Mouse (Mus musculus): ENCODE measurements around the gene Eif3k. TPM values are rescaled to one million over a fixed set of nuclear protein-coding genes. Genes with fewer than 3 reads are reported as not detected.
A peak's percentile ranks its signal among the peaks of the same experiment; 100 is the strongest.

Gene Eif3k
- total and polyA plus RNA-seq, 3 experiments, result 545 to 671 TPM; not detected in 1

- Histone ChIP-seq H3K79me2 (ENCODE audit: control insufficient read depth, insufficient read depth, low read length, poor library complexity) (no peaks in the 10 kb centered on the region), H3K27ac (ENCODE audit: control insufficient read depth, low read depth, low read length) (no peak overlapping the region), H3K9me3 (replicated peaks; ENCODE audit: insufficient read depth, low read length) (no peaks in the 10 kb centered on the region), H3K36me3 (ENCODE audit: control insufficient read depth in 1 of 2, insufficient read depth in 2 of 2, low read length in 2 of 2) (peaks cover 0 to 21% of the 10 kb centered on the region in 2 experiments; a peak in 2 of 4 replicates), H3K9ac (ENCODE audit: control insufficient read depth, low read depth, low read length, poor library complexity, severe bottlenecking) (no peak overlapping the region), H3K4me1 (ENCODE audit: control insufficient read depth in 1 of 2, insufficient read depth in 2 of 2, low read length in 2 of 2) (peaks cover 6 to 27% of the 10 kb centered on the region in 2 experiments), H3K4me3 (ENCODE audit: control insufficient read depth in 1 of 2, insufficient read depth in 1 of 2, low read depth in 2 of 2, low read length in 2 of 2) (no peak overlapping the region), H3K27me3 (ENCODE audit: control insufficient read depth in 1 of 2, insufficient read depth in 2 of 2, low read length in 2 of 2) (no peaks in the 10 kb centered on the region)
- no peak for DNase-seq (ENCODE audit: low read depth, low spot score)
- no peak for TF ChIP-seq POLR2A (IDR thresholded peaks at IDR 0.05; ENCODE audit: control insufficient read depth in 1 of 2, insufficient read depth in 1 of 2, low read depth in 1 of 2, low read length in 2 of 2, poor library complexity in 1 of 2)
- no peak for TF ChIP-seq CHD1 (IDR thresholded peaks at IDR 0.05; ENCODE audit: low read depth, low read length)
- no peak for TF ChIP-seq JUND (IDR thresholded peaks at IDR 0.05; ENCODE audit: low read depth, low read length)
- TF ChIP-seq ELF1 (IDR thresholded peaks at IDR 0.05; ENCODE audit: low read depth, low read length), result no peak
- no peak for TF ChIP-seq MAX (IDR thresholded peaks at IDR 0.05; ENCODE audit: low read length)
- no peak for TF ChIP-seq UBTF (IDR thresholded peaks at IDR 0.05; ENCODE audit: borderline replicate concordance, insufficient read depth, low read depth, low read length)
- TF ChIP-seq MYC (IDR thresholded peaks at IDR 0.05; ENCODE audit: low read depth, low read length), result no peak
- TF ChIP-seq ZNF384 (IDR thresholded peaks at IDR 0.05; ENCODE audit: low read depth, low read length), result no peak
- no peak for TF ChIP-seq RCOR1 (IDR thresholded peaks at IDR 0.05; ENCODE audit: low read depth, low read length)
These were observed 47.1 kb upstream of the Eif3k start for GRCm38 (mm10) chr7:29028761-29029160.

- Histone ChIP-seq H3K27ac (ENCODE audit: control insufficient read depth, low read depth, low read length) (no peak overlapping the region), H3K36me3 (ENCODE audit: control insufficient read depth in 1 of 2, insufficient read depth in 2 of 2, low read length in 2 of 2) (peaks cover 0 to 21% of the 10 kb centered on the region in 2 experiments; a peak in 2 of 4 replicates), H3K9ac (ENCODE audit: control insufficient read depth, low read depth, low read length, poor library complexity, severe bottlenecking) (no peak overlapping the region), H3K9me3 (replicated peaks; ENCODE audit: insufficient read depth, low read length) (no peaks in the 10 kb centered on the region), H3K4me1 (ENCODE audit: control insufficient read depth in 1 of 2, insufficient read depth in 2 of 2, low read length in 2 of 2) (peaks cover 6 to 20% of the 10 kb centered on the region in 2 experiments), H3K27me3 (ENCODE audit: control insufficient read depth in 1 of 2, insufficient read depth in 2 of 2, low read length in 2 of 2) (no peaks in the 10 kb centered on the region), H3K79me2 (ENCODE audit: control insufficient read depth, insufficient read depth, low read length, poor library complexity) (no peaks in the 10 kb centered on the region), H3K4me3 (ENCODE audit: control insufficient read depth in 1 of 2, insufficient read depth in 1 of 2, low read depth in 2 of 2, low read length in 2 of 2) (no peak overlapping the region)
- TF ChIP-seq CTCF (IDR thresholded peaks at IDR 0.05 in 2 of 3, conservative IDR thresholded peaks at IDR 0.05 in 1 of 3; ENCODE audit: control insufficient read depth in 1 of 3, insufficient read depth in 1 of 3, low read depth in 2 of 3, low read length in 3 of 3, poor library complexity in 1 of 3, severe bottlenecking in 1 of 3), result peak in 1 of 3 experiments; percentile 21; a peak in 2 of 6 replicates
- TF ChIP-seq GATA1 (IDR thresholded peaks at IDR 0.05; ENCODE audit: low read depth, low read length), result no peak
- no peak for DNase-seq (ENCODE audit: low read depth, low spot score)
These were observed 45.1 kb upstream of the Eif3k start for GRCm38 (mm10) chr7:29026811-29027210.

DNA sequence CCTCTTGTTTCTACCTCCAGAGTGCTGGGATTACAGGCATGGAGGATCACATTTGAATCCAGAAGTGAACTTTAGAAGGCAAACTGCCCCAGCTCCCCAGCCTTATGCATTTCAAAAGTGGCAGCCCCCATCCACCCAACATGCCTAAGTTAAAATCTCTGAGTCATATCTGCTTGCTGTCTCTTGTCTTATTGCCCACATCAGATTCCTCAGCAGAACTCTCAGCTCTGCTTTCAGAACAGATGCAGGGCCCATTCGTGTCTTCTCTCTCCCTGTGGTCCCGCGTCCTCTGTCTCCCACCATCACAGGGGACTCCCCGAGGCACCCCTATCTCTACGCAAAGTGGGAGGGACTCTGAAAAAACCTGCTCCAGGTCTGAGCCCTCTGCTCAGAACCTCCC lies 44.5 kb upstream of the Eif3k start:
- no peak for TF ChIP-seq JUND (IDR thresholded peaks at IDR 0.05; ENCODE audit: low read depth, low read length)
- no peak for TF ChIP-seq UBTF (IDR thresholded peaks at IDR 0.05; ENCODE audit: borderline replicate concordance, insufficient read depth, low read depth, low read length)
- no peak for TF ChIP-seq TBP (IDR thresholded peaks at IDR 0.05; ENCODE audit: low read depth, low read length)
- TF ChIP-seq MXI1 (IDR thresholded peaks at IDR 0.05; ENCODE audit: low read depth, low read length), result no peak
- TF ChIP-seq ZNF384 (IDR thresholded peaks at IDR 0.05; ENCODE audit: low read depth, low read length), result no peak
- no peak for TF ChIP-seq MAZ (IDR thresholded peaks at IDR 0.05; ENCODE audit: low read depth, low read length)
- TF ChIP-seq ZKSCAN1 (IDR thresholded peaks at IDR 0.05; ENCODE audit: low read depth, low read length), result no peak
- TF ChIP-seq KAT2A (conservative IDR thresholded peaks at IDR 0.05; ENCODE audit: low read depth, low read length), result no peak
- no peak for TF ChIP-seq ZMIZ1 (IDR thresholded peaks at IDR 0.05; ENCODE audit: low read depth, low read length)
- no peak for TF ChIP-seq ZC3H11A (IDR thresholded peaks at IDR 0.05; ENCODE audit: low read depth, low read length)
- no peak for TF ChIP-seq RAD21 (IDR thresholded peaks at IDR 0.05; ENCODE audit: low read depth, low read length)
- DNase-seq (ENCODE audit: low read depth, low spot score), result no peak
- peaks cover 0 to 16% of the 10 kb centered on the region in 2 experiments; a peak in 2 of 4 replicates for H3K36me3 ChIP-seq (ENCODE audit: control insufficient read depth in 1 of 2, insufficient read depth in 2 of 2, low read length in 2 of 2)
- H3K27ac ChIP-seq (ENCODE audit: control insufficient read depth, low read depth, low read length), result no peak overlapping the region
- peaks cover 4 to 15% of the 10 kb centered on the region in 2 experiments for H3K4me1 ChIP-seq (ENCODE audit: control insufficient read depth in 1 of 2, insufficient read depth in 2 of 2, low read length in 2 of 2)
- no peak overlapping the region for H3K9ac ChIP-seq (ENCODE audit: control insufficient read depth, low read depth, low read length, poor library complexity, severe bottlenecking)
- no peaks in the 10 kb centered on the region for H3K27me3 ChIP-seq (ENCODE audit: control insufficient read depth in 1 of 2, insufficient read depth in 2 of 2, low read length in 2 of 2)
- no peak overlapping the region for H3K4me3 ChIP-seq (ENCODE audit: control insufficient read depth in 1 of 2, insufficient read depth in 1 of 2, low read depth in 2 of 2, low read length in 2 of 2)
- no peaks in the 10 kb centered on the region for H3K9me3 ChIP-seq (replicated peaks; ENCODE audit: insufficient read depth, low read length)
- H3K79me2 ChIP-seq (ENCODE audit: control insufficient read depth, insufficient read depth, low read length, poor library complexity), result no peaks in the 10 kb centered on the region

Measured in MEL (cell line).